ENCODE assay signal across 7 mouse cellular contexts in the genomic region with DNA sequence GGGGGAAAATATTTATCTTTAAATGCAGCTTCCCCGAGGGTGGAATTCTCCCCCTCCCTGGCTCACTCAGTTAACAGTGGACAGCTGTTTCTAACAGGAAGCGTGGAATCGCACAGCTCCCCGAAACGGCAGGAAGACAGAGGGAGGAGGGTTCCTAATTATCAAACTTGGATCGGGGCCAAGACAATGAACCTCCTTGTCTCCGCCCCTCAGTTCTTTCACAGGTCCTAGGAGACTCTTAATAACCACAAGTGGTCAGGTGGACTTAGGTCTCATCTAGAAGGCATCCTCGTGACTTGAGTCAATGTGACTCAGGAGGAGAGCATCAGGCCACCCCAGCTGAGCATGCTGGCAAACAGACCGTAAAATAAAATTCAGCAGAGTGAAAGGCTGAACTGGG. TPM values are rescaled to one million over a fixed set of nuclear protein-coding genes. Genes with fewer than 3 reads are reported as not detected.
DNase-seq lines count a peak whose midpoint lies in the region; ATAC-seq and TF ChIP-seq lines count a peak whose summit lies in the region.

No protein-coding gene starts in this region.

- no peaks in the 10 kb centered on the region for H3K27me3 ChIP-seq in embryonic facial prominence, embryonic 15.5 days
- no peaks in the 10 kb centered on the region for H3K27me3 ChIP-seq in heart, embryonic 15.5 days
- no peaks in the 10 kb centered on the region for H3K27me3 ChIP-seq in stomach, embryonic 16.5 days (ENCODE audit: control insufficient read depth, insufficient read depth, low read length)
- peaks cover 5% of the 10 kb centered on the region for H3K27me3 ChIP-seq in thymus, adult 2 months (ENCODE audit: control insufficient read depth, insufficient read depth, low read length)

- H3K36me3 ChIP-seq in embryonic facial prominence, embryonic 15.5 days = no peaks in the 10 kb centered on the region
- no peaks in the 10 kb centered on the region for H3K36me3 ChIP-seq in heart, embryonic 15.5 days
- no peaks in the 10 kb centered on the region for H3K36me3 ChIP-seq in stomach, embryonic 16.5 days (ENCODE audit: control insufficient read depth, insufficient read depth, low read length)
- H3K36me3 ChIP-seq in thymus, adult 2 months (ENCODE audit: control insufficient read depth, insufficient read depth, low read length) = no peaks in the 10 kb centered on the region

- TF ChIP-seq POLR2A in thymus, adult 2 months (IDR thresholded peaks at IDR 0.05; ENCODE audit: control insufficient read depth, extremely low read depth, insufficient read depth, low read length, poor library complexity) = no peak

- 4% methylated on average over 9 of the region's 9 CpGs for WGBS in embryonic facial prominence, embryonic 15.5 days
- 9% methylated on average over 9 of the region's 9 CpGs for WGBS in heart, embryonic 15.5 days
- 3% methylated on average over 9 of the region's 9 CpGs for WGBS in stomach, embryonic 16.5 days
- 7% methylated on average over 9 of the region's 9 CpGs for WGBS in thymus, adult 2 months

- DNase-seq in Muller cell, postnatal 12 days (ENCODE audit: inconsistent ontology term) = peak; percentile 85
- peak; percentile 79 for DNase-seq in kidney, postnatal 10 days
- DNase-seq in lung, postnatal 14 days = peak; percentile 43
- DNase-seq in thymus, adult 2 months = no peak

- H3K9ac ChIP-seq in embryonic facial prominence, embryonic 15.5 days = no peak overlapping the region
- no peak overlapping the region for H3K9ac ChIP-seq in heart, embryonic 15.5 days
- no peak overlapping the region for H3K9ac ChIP-seq in stomach, embryonic 16.5 days (ENCODE audit: low read length)

- peak; percentile 36; the same call in 1 of the 2 replicates for ATAC-seq in embryonic facial prominence, embryonic 15.5 days (ENCODE audit: insufficient number of reproducible peaks, low FRiP score, low TSS enrichment, low read depth)
- peak; percentile 60 for ATAC-seq in heart, embryonic 15.5 days (replicated peaks; ENCODE audit: insufficient number of reproducible peaks, insufficient read depth, low FRiP score, low read depth)
- peak; percentile 82 for ATAC-seq in stomach, embryonic 16.5 days (ENCODE audit: insufficient read depth, low FRiP score)

- H3K9me3 ChIP-seq in embryonic facial prominence, embryonic 15.5 days (replicated peaks) = no peaks in the 10 kb centered on the region
- H3K9me3 ChIP-seq in heart, embryonic 15.5 days (replicated peaks) = no peaks in the 10 kb centered on the region
- H3K9me3 ChIP-seq in stomach, embryonic 16.5 days (replicated peaks; ENCODE audit: control insufficient read depth, low read length) = no peaks in the 10 kb centered on the region

- no peak overlapping the region for H3K4me3 ChIP-seq in embryonic facial prominence, embryonic 15.5 days (replicated peaks)
- no peak overlapping the region for H3K4me3 ChIP-seq in heart, embryonic 15.5 days
- H3K4me3 ChIP-seq in stomach, embryonic 16.5 days (replicated peaks; ENCODE audit: low read length) = peak overlapping the region; percentile 18
- H3K4me3 ChIP-seq in thymus, adult 2 months (ENCODE audit: control insufficient read depth, insufficient read depth, low read length) = no peak overlapping the region

- no peak for TF ChIP-seq CTCF in thymus, adult 2 months (IDR thresholded peaks at IDR 0.05; ENCODE audit: borderline replicate concordance, control insufficient read depth, extremely low read depth, insufficient read depth, low read length, poor library complexity)

- peak overlapping the region; percentile 68 for H3K27ac ChIP-seq in embryonic facial prominence, embryonic 15.5 days (replicated peaks)
- H3K27ac ChIP-seq in heart, embryonic 15.5 days = peak overlapping the region; percentile 71
- peak overlapping the region; percentile 6 for H3K27ac ChIP-seq in stomach, embryonic 16.5 days (ENCODE audit: low read length)
- no peak overlapping the region for H3K27ac ChIP-seq in thymus, adult 2 months (ENCODE audit: control insufficient read depth, insufficient read depth, low read length)

- H3K4me1 ChIP-seq in embryonic facial prominence, embryonic 15.5 days = peaks cover 30% of the 10 kb centered on the region
- H3K4me1 ChIP-seq in heart, embryonic 15.5 days (replicated peaks) = peaks cover 34% of the 10 kb centered on the region
- H3K4me1 ChIP-seq in stomach, embryonic 16.5 days (ENCODE audit: control insufficient read depth, insufficient read depth, low read length) = peaks cover 20% of the 10 kb centered on the region
- peaks cover 14% of the 10 kb centered on the region for H3K4me1 ChIP-seq in thymus, adult 2 months (replicated peaks; ENCODE audit: control insufficient read depth, insufficient read depth, low read length)

- H3K4me2 ChIP-seq in embryonic facial prominence, embryonic 15.5 days (replicated peaks) = peak overlapping the region; percentile 13; the same call in 1 of the 2 replicates
- peak overlapping the region; percentile 32 for H3K4me2 ChIP-seq in heart, embryonic 15.5 days
- peak overlapping the region; percentile 37 for H3K4me2 ChIP-seq in stomach, embryonic 16.5 days (ENCODE audit: low read depth, low read length)

RNA-seq across cellular contexts. Expression of gene Rere, which starts 8.7 kb away (rescaled TPM):
- 26.5 and 27.2 TPM in 2 replicates for polyA plus RNA-seq in embryonic facial prominence, embryonic 15.5 days (2015; fragmentation: Nextera tagmentation; extraction: Ambion mirVana)
- polyA plus RNA-seq in heart, embryonic 15.5 days (2015; fragmentation: Nextera tagmentation; extraction: Ambion mirVana) = 17.6 and 26.1 TPM in 2 replicates
- polyA plus RNA-seq in stomach, embryonic 16.5 days (2015; fragmentation: Nextera tagmentation; extraction: Ambion mirVana) = 19.4 and 23.1 TPM in 2 replicates
- polyA plus RNA-seq in thymus, adult 2 months (2012; rRNA removed) = 52.5 and 62.1 TPM in 2 replicates

RNA-seq across cellular contexts. Expression of gene Eno1, which starts 36.2 kb away (rescaled TPM):
- 1,331 and 1,435 TPM in 2 replicates for polyA plus RNA-seq in embryonic facial prominence, embryonic 15.5 days (2015; fragmentation: Nextera tagmentation; extraction: Ambion mirVana)
- polyA plus RNA-seq in heart, embryonic 15.5 days (2015; fragmentation: Nextera tagmentation; extraction: Ambion mirVana) = 1,686 and 1,690 TPM in 2 replicates
- polyA plus RNA-seq in stomach, embryonic 16.5 days (2015; fragmentation: Nextera tagmentation; extraction: Ambion mirVana) = 1,435 and 1,468 TPM in 2 replicates
- 296 and 344 TPM in 2 replicates for polyA plus RNA-seq in thymus, adult 2 months (2012; rRNA removed)
